Mouse (Mus musculus): ENCODE measurements around the gene Vamp8.

Gene Vamp8

DNA sequence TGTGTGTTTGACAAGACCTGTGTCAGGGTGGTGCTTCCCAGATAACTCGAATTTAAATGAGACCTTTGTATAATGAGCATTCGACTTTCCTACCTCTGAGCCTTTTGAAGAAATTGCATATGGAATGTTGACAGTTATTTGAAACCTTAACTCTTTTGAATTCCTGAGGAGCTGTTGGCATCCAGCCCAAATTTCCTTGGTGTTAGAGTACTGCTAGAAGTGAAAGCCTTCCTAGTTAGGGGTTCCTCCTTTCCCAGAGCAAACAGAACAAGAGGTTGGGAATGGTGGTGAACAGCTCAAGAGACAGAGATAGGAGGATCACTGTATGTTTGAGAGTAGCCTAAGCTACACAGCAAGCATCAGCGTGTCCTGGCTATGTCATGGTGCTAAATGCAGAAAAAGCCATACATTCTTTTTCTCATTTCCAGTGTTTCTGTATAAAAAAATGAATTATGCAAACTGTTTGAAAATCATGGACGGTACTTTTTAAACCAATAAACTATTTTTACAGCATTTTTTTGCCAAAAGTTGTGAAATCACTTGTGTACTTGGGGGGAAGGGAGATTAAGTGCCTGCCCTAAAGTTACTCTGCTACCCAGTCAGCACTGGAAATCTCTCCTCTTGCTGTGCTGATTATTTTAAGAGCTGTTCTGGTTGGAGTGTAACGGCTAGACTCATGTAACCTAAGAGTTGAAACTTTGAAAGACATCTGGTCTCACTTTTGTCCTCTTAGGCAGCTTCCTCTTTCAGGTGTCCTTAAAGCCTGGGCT lies 37.7 kb downstream of the Vamp8 start:
- DNase-seq (ENCODE audit: low spot score), result no peak

DNA sequence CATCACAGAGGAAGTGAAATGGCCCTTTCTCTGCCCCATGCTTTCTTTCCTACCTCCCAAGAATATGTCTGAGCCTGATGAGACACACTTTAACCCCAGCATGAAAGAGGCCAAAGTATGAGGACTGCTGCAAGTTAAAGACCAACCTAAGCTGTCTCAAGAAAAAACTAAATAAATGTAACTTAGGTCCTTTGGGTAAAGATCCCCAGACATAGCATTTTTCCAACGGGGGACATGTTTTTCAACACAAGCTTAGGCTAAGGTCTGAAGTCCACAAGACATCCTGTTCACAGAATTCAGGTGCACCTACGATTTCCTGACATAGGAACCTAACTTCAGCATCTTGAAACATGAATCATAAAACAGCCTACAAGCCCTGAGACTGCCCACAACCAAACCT lies 40.3 kb downstream of the Vamp8 start:
- no peak for DNase-seq (ENCODE audit: low spot score)

DNA sequence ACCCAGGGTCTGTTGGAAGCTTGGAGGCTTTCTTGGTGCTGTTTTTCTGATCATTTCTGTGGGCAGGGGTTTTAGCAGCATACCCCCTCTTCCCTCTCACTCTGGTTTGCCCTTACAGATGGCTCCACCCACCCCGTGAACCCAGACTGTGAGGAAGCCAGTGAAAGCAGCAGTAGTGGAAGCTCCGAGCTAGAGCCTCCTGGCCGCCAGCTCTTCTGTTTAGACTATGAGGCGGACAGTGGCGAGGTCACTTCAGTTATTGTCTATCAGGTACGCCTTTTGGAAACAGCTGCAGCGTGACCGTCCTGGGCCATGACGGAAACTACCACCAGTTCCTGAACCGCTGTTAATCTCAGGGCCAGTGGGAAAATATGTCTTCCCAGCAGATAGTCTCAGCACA lies 42.1 kb downstream of the Vamp8 start:
- no peak for DNase-seq (ENCODE audit: low spot score)

DNA sequence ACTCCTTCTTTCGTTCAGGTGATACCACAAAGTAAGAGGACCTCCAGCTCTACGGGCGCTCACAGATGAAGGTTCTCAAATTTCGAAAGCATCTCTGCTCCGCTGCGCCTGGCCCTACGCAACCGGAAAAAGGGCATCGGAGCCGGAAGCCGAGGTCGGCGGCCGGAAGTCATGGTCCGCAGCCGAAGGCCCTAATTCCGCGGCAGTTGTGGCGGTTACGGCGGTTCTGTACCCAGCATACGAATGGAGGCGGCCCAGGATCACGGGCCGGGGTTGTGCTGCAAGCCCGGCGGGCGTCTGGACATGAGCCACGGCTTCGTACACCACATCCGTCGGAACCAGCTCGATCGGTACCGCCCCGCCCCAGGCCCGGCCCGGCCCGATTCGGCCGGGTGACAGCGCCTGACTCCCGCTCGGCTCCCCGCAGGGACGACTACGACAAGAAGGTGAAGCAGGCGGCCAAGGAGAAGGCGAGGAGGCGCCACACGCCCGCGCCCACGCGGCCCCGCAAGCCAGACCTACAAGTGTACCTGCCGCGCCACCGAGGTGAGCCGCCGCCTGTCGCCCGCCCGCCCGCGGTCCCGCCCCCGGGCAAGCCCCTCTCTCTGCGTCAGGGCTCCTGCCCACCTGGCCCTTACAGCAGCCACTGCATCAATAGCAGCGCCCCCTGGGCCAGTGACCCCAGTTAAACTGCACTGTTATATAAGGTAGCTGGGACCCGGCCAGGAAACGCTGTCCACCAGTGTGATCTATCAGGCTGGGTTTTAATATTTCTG lies 43.1 kb downstream of the Vamp8 start, which contains the start of gene 0610030E20Rik:
0610030E20Rik (plus strand) TSS at position 152 of the 776 bp plus-strand sequence.
- DNase-seq (ENCODE audit: low spot score), result no peak

DNA sequence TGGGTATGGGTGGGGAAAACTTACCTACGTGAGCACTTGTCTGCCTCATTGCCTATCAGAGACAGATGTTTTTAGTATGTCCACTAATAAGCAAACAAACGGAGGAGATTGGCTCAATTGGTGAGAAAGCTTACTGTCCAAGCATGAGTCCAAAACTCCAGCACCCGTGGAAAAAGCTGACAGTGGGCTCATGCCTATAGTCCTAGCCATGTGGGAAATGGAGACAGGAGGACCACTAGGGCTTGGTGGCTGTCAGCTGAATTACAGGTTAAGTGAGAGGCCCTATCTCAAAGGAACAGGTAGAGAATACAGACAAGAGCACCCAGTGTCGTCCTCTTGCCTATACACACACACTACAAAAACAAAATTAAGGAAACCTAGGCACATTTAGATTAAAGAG lies 44.2 kb downstream of the Vamp8 start:
- no peak for DNase-seq (ENCODE audit: low spot score)

DNA sequence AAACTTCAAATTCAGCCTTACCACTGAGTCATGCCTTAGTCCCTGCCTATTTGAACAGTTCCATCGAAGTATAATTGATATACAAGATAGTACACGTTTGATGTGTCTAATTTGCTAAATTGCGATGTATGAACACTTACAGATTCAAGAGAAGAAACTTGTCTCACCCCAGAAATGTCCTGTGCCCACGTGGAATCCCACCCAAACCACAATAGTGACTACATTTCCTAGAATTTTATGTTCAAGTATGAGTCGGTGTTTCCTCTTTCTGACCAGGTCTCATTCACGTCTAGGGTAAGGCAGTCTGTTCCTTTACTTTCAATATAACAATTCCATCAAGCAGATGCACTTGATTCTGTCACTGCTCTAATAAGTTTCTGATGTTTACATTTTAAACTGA lies 44.9 kb downstream of the Vamp8 start:
- DNase-seq (ENCODE audit: low spot score), result no peak

DNA sequence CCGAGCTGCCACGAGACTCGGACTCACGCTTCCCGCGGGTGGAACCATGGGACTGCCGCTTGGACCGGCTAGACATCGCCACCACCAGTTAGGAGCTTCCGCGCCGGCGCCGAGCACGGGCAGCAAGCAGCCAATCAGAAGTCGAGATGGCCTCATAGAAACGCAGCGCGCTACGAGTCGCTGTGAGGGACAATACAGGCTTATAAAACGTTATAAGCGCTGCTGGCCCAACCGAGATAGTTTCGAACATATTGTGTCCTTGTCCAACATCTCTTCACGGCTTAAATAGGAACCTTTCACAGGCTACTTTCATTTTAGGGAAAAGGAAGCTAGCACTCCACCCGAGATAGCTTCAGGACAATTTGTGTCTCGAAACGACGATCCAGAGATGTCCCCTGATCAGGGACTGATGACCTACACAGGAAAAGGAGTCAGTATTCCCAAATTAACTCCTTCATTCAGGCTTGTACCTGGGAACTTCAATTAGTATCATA lies 45.4 kb downstream of the Vamp8 start, which contains the start of gene Usp39:
Usp39 (minus strand) TSS at position 111 of the 494 bp plus-strand sequence.
- DNase-seq (ENCODE audit: low spot score), result peak; percentile 92

DNA sequence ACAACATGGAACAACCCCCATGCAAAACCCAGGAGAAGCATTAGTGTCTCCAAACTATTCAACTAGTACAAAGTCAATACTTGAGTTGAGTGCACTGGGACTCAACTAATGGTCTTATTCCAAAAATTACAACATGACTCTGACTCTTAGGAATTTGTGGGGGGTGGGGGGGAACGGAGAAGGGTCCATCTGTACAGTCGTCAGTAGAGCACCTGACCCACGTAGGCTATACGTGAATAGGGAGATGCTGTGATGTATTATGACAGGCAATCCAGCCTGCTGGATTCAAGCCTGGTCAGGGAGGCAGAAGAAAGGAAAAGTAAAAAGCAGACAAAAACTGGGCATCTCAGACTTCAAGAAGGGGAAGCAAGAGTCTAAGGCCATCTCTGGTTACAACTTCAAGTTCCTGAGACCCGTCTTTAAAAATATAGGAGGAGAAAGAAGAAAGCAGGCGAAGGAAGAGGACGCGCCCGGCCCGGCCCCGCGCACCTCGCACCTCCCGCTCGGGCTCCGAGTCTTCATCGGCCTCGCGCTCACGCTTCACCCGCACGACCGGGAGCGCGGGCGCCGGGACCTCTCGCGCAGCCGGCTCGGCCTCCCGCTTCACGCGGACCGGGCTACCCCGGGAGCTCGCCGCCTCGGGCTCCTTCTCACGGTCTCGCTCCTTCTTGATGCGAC lies 46.0 kb downstream of the Vamp8 start:
- DNase-seq (ENCODE audit: low spot score), result no peak

DNA sequence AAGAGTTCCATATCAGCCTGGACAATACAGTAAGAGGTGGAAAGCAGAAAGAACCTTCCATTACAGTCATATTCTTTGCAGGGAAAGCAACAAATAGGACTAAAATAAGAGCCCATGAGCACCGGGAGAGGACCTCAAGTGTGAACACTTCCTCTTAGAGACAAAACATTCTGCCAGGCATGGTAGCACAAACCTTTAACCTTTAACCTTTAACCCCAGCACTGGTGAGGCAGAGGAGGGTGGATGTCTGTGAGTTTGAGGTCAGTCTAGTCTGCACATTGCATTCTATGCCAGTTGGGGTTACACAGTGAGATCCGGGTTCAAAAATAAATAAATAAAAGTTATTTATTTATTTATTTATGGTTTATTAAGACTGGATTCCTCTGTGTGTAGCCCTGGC lies 50.0 kb downstream of the Vamp8 start:
- no peak for DNase-seq (ENCODE audit: low spot score)
